Mouse (Mus musculus) spleen, postnatal 14 days (tissue): ENCODE measurements around the gene Dnajc6.

Experiments used
- DNase-seq, 2 experiments: peaks; one replicate each; pipeline ENCODE4 v3.0.0; 2021 to 2022; ENCODE audit warnings: low spot score in 2 of 2

The Dnajc6 gene

DNA sequence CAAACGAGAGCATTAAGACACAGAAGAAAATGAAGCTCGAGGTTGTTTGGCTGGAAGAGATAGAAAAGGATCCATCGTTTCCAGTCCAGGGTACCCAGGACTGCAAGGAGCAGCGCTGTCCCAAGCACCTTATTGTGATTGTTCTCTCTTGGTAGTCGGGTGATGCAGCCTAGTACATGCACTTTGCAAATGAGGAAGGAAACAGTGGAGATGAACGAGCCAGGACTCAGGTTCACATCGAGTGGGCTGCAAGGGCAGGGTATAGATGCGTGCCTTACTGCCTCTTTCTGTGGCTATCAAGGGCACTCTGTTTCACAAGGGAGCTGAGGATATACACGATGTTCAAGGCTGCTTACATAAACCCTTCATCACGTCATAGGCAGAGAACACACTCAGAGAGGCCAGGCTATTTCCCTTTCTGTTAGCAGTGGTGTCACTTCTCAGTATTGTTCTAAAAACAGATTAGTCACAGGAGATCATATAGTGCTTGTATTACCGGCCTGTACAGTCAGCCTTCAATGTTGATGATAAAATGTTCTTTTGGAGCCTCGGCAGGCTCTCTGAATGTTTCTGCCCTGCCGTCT lies 189.9 kb downstream of the Dnajc6 start:
- DNase-seq, result no peak

DNA sequence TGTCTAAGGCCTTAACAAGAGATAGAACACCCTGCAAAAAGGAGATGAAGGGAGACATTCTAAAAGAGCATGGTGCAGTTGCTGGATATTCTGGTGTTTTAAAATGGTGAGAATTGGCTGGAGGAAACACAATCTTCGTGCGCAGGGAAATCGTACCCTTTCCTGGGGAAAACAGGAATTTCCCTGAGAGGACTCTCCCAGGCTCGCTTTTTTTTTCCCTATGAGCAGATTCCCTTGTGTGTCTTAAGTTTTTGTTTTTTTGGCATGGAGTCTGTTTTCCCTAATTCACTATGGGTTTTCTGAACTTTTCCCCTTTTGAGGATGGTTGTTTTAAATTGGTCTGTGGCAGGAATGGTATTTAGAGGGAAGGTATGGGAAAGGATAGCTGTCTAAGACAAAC lies 192.8 kb downstream of the Dnajc6 start:
- DNase-seq, result no peak

DNA sequence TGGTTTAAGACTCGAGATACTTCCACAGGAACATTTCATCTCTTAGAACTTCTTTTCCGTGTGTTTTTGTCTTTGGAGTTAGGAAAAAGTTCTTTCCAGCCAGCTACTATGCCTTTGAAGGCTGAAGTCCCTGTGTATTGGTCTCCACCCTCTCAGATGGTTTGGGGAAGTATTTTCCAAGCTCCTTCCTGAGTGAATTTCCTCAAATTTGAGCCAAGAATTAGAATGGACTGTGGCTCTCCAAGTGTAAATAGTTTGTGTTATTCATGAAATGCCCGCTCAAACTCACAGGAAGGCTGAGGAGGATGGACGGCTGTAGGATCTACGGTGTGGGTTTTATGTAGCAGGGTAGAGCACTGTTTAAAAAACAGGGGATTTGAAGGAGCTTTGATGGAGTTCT lies 193.2 kb downstream of the Dnajc6 start:
- no peak for DNase-seq
